Comparison of ENCODE assay signal across 21 mouse cellular contexts in genomic region chr3:104458588-104458987, GRCm38 (mm10).
"Had no signal": no experiment of that assay in that cellular context is flagged by ENCODE, and none has a peak within 500 bp of the region (broad histone marks: within the 10 kb centered on the region; RNA-seq: fewer than 3 reads in every experiment).

No protein-coding gene starts in this region.

- H3K27me3 ChIP-seq: heart, embryonic 12.5 days; hindbrain, embryonic 13.5 days; hindbrain, embryonic 15.5 days; limb, embryonic 13.5 days; limb, embryonic 15.5 days; liver, embryonic 12.5 days had no signal

- H3K4me1 ChIP-seq: heart, embryonic 10.5 days; hindbrain, embryonic 13.5 days; hindbrain, embryonic 15.5 days; limb, embryonic 13.5 days; limb, embryonic 15.5 days; liver, embryonic 12.5 days had no signal

- ATAC-seq: hindbrain, postnatal 0 days; intestine, embryonic 16.5 days; liver, embryonic 12.5 days had no signal

- DNase-seq: gastrocnemius, postnatal 14 days; gastrocnemius, postnatal 36 days; heart, adult 18-20 months; heart, postnatal 10 days; kidney, adult 11 months; kidney, adult 9 months; kidney, postnatal 14 days; layer of hippocampus, adult 9-11 months; layer of hippocampus, postnatal 36 days; left cerebral cortex, postnatal 4 days had no signal

- H3K4me3 ChIP-seq: heart, embryonic 10.5 days; heart, embryonic 12.5 days; hindbrain, embryonic 13.5 days; hindbrain, embryonic 15.5 days; limb, embryonic 13.5 days; limb, embryonic 15.5 days; liver, embryonic 12.5 days had no signal

- H3K27ac ChIP-seq: heart, embryonic 10.5 days; hindbrain, embryonic 13.5 days; hindbrain, embryonic 15.5 days; hindbrain, postnatal 0 days; kidney, postnatal 0 days; limb, embryonic 13.5 days; limb, embryonic 15.5 days; liver, embryonic 12.5 days; liver, embryonic 14.5 days had no signal
